12 mouse cellular contexts compared by ENCODE assay signal in genomic region chr10:25928448-25928786, GRCm38 (mm10).
DNase-seq lines count a peak whose midpoint lies in the region; ATAC-seq and TF ChIP-seq lines count a peak whose summit lies in the region.
"Had no signal": no experiment of that assay in that cellular context is flagged by ENCODE, and none has a peak within 500 bp of the region (broad histone marks: within the 10 kb centered on the region; RNA-seq: fewer than 3 reads in every experiment).

No protein-coding gene starts in this region.

- no peak overlapping the region for H3K4me2 ChIP-seq in kidney, embryonic 14.5 days (replicated peaks; ENCODE audit: low read depth, low read length)
- peak overlapping the region; percentile 40; the same call in 1 of the 2 replicates for H3K4me2 ChIP-seq in intestine, embryonic 16.5 days (ENCODE audit: low read depth, low read length)
- H3K4me2 ChIP-seq in liver, embryonic 16.5 days (ENCODE audit: low read depth, low read length), result no peak overlapping the region

- no peak for TF ChIP-seq CTCF in kidney, adult 2 months (conservative IDR thresholded peaks at IDR 0.05; ENCODE audit: insufficient read depth, insufficient read length, low read depth, low read length)

- 31% methylated on average over 3 of the region's 3 CpGs for WGBS in kidney, embryonic 14.5 days
- WGBS in kidney, adult 2 months, result 31% methylated on average over 3 of the region's 3 CpGs
- 36% methylated on average over 3 of the region's 3 CpGs for WGBS in intestine, embryonic 16.5 days
- 30% methylated on average over 3 of the region's 3 CpGs for WGBS in liver, embryonic 16.5 days (ENCODE audit: insufficient replicate concordance)

- no peaks in the 10 kb centered on the region for H3K9me3 ChIP-seq in kidney, embryonic 14.5 days (ENCODE audit: control insufficient read depth, low read length)
- H3K9me3 ChIP-seq in intestine, embryonic 16.5 days (ENCODE audit: control insufficient read depth, low read length), result no peaks in the 10 kb centered on the region
- H3K9me3 ChIP-seq in liver, embryonic 16.5 days (replicated peaks; ENCODE audit: control insufficient read depth, low read length), result no peaks in the 10 kb centered on the region

- H3K4me1 ChIP-seq in kidney, embryonic 14.5 days (ENCODE audit: control insufficient read depth, insufficient read depth, low read length), result peaks cover 12% of the 10 kb centered on the region; the same call in 1 of the 2 replicates
- H3K4me1 ChIP-seq in kidney, adult 2 months (ENCODE audit: control insufficient read depth, insufficient read depth, low read length), result no peaks in the 10 kb centered on the region
- H3K4me1 ChIP-seq in intestine, embryonic 16.5 days (ENCODE audit: control insufficient read depth, insufficient read depth, low read length), result peaks cover 22% of the 10 kb centered on the region
- H3K4me1 ChIP-seq in liver, embryonic 16.5 days (ENCODE audit: control insufficient read depth, low read depth, low read length), result no peaks in the 10 kb centered on the region

- peak; percentile 58; the same call in 1 of the 2 replicates for ATAC-seq in kidney, embryonic 14.5 days (ENCODE audit: low FRiP score, low TSS enrichment)
- peak; percentile 88 for ATAC-seq in intestine, embryonic 16.5 days
- ATAC-seq in liver, embryonic 16.5 days (ENCODE audit: low read depth), result peak; percentile 56; the same call in 1 of the 2 replicates
- no peak for ATAC-seq in megakaryocyte-erythroid progenitor cell, adult 5-6 weeks (replicated peaks; ENCODE audit: low FRiP score, low TSS enrichment, poor library complexity, severe bottlenecking)

- H3K27ac ChIP-seq in kidney, embryonic 14.5 days (ENCODE audit: low read depth, low read length), result no peak overlapping the region
- no peak overlapping the region for H3K27ac ChIP-seq in kidney, adult 2 months (ENCODE audit: insufficient read depth, low read depth, low read length)
- peak overlapping the region; percentile 46; the same call in 1 of the 2 replicates for H3K27ac ChIP-seq in intestine, embryonic 16.5 days (ENCODE audit: low read length)
- no peak overlapping the region for H3K27ac ChIP-seq in liver, embryonic 16.5 days (ENCODE audit: low read length)
- H3K27ac ChIP-seq: kidney, postnatal 0 days had no signal

- H3K27me3 ChIP-seq in kidney, embryonic 14.5 days (ENCODE audit: control insufficient read depth, insufficient read depth, low read length), result no peaks in the 10 kb centered on the region
- no peaks in the 10 kb centered on the region for H3K27me3 ChIP-seq in kidney, adult 2 months (replicated peaks; ENCODE audit: control insufficient read depth, insufficient read depth, low read length)
- no peaks in the 10 kb centered on the region for H3K27me3 ChIP-seq in intestine, embryonic 16.5 days (replicated peaks; ENCODE audit: control insufficient read depth, insufficient read depth, low read length)
- H3K27me3 ChIP-seq in liver, embryonic 16.5 days (ENCODE audit: control insufficient read depth, insufficient read depth, low read depth, low read length), result no peaks in the 10 kb centered on the region
- H3K27me3 ChIP-seq: CH12.LX had no signal

- H3K9ac ChIP-seq in kidney, embryonic 14.5 days (ENCODE audit: low read depth, low read length), result no peak overlapping the region
- H3K9ac ChIP-seq in intestine, embryonic 16.5 days (ENCODE audit: low read depth, low read length), result no peak overlapping the region
- H3K9ac ChIP-seq in liver, embryonic 16.5 days (ENCODE audit: low read depth, low read length), result no peak overlapping the region

- TF ChIP-seq POLR2A in kidney, adult 2 months (IDR thresholded peaks at IDR 0.05; ENCODE audit: low read depth, low read length), result no peak

- no peak overlapping the region for H3K4me3 ChIP-seq in kidney, embryonic 14.5 days (ENCODE audit: low read length)
- no peak overlapping the region for H3K4me3 ChIP-seq in kidney, adult 2 months (ENCODE audit: insufficient read depth, low read depth, low read length)
- H3K4me3 ChIP-seq in intestine, embryonic 16.5 days (ENCODE audit: low read length), result no peak overlapping the region
- H3K4me3 ChIP-seq in liver, embryonic 16.5 days (ENCODE audit: low read depth, low read length), result no peak overlapping the region

- H3K36me3 ChIP-seq in kidney, embryonic 14.5 days (ENCODE audit: control insufficient read depth, insufficient read depth, low read length), result no peaks in the 10 kb centered on the region
- H3K36me3 ChIP-seq in kidney, adult 2 months (ENCODE audit: control insufficient read depth, insufficient read depth, low read length), result no peaks in the 10 kb centered on the region
- H3K36me3 ChIP-seq in intestine, embryonic 16.5 days (ENCODE audit: control insufficient read depth, insufficient read depth, low read length), result no peaks in the 10 kb centered on the region
- H3K36me3 ChIP-seq in liver, embryonic 16.5 days (ENCODE audit: control insufficient read depth, insufficient read depth), result no peaks in the 10 kb centered on the region

- DNase-seq in kidney, adult 2 months, result no peak
- peak; percentile 11 for DNase-seq in R1 (ENCODE audit: low read depth, low spot score)
- no peak for DNase-seq in urinary bladder, postnatal 14 days (ENCODE audit: low spot score)
- DNase-seq in cerebellum, adult 9-11 months, result no peak
- DNase-seq: cerebellum, adult 8-10 months; lung, postnatal 10 days had no signal
